Mouse (Mus musculus): Measurements from ENCODE around the gene Pkhd1. TPM values are rescaled to one million over a fixed set of nuclear protein-coding genes. Genes with fewer than 3 reads are reported as not detected.
A peak's percentile ranks its signal among the peaks of the same experiment; 100 is the strongest.

Gene Pkhd1
- polyA plus RNA-seq, 1 experiment from 2014 or later: not detected

GRCm38 (mm10) chr1:20364437-20364836, 253.4 kb downstream of the Pkhd1 start:
- Histone ChIP-seq H3K4me3 (no peak overlapping the region), H3K27me3 (no peaks in the 10 kb centered on the region), H3K4me2 (no peak overlapping the region), H3K27ac (no peak overlapping the region), H3K4me1 (no peaks in the 10 kb centered on the region), H3K9me3 (replicated peaks) (no peaks in the 10 kb centered on the region), H3K9ac (no peak overlapping the region), H3K36me3 (ENCODE audit: poor library complexity, severe bottlenecking) (no peaks in the 10 kb centered on the region)
- ATAC-seq: no peak
- WGBS: 76% methylated on average over 1 of the region's 1 CpGs

GRCm38 (mm10) chr1:20344651-20345050, 273.2 kb downstream of the Pkhd1 start:
- Histone ChIP-seq H3K4me2 (no peak overlapping the region), H3K4me3 (no peak overlapping the region), H3K9me3 (replicated peaks) (no peaks in the 10 kb centered on the region), H3K36me3 (ENCODE audit: poor library complexity, severe bottlenecking) (no peaks in the 10 kb centered on the region), H3K27me3 (no peaks in the 10 kb centered on the region), H3K27ac (no peak overlapping the region), H3K4me1 (no peaks in the 10 kb centered on the region), H3K9ac (no peak overlapping the region)
- ATAC-seq: no peak
- WGBS: 2% methylated on average over 3 of the region's 3 CpGs

- Histone ChIP-seq H3K4me3 (no peak overlapping the region), H3K27me3 (no peaks in the 10 kb centered on the region), H3K9ac (no peak overlapping the region), H3K36me3 (ENCODE audit: poor library complexity, severe bottlenecking) (no peaks in the 10 kb centered on the region), H3K4me1 (no peaks in the 10 kb centered on the region), H3K4me2 (no peak overlapping the region), H3K27ac (no peak overlapping the region), H3K9me3 (replicated peaks) (no peaks in the 10 kb centered on the region)
- 6% methylated on average over 2 of the region's 2 CpGs for WGBS
- ATAC-seq: peak; percentile 86
These were observed 306.4 kb downstream of the Pkhd1 start for GRCm38 (mm10) chr1:20311485-20311884.

- Histone ChIP-seq H3K4me1 (no peaks in the 10 kb centered on the region), H3K36me3 (ENCODE audit: poor library complexity, severe bottlenecking) (no peaks in the 10 kb centered on the region), H3K9ac (no peak overlapping the region), H3K9me3 (replicated peaks) (no peaks in the 10 kb centered on the region), H3K4me2 (no peak overlapping the region), H3K27ac (no peak overlapping the region), H3K4me3 (no peak overlapping the region), H3K27me3 (no peaks in the 10 kb centered on the region)
- WGBS: 66% methylated on average over 6 of the region's 6 CpGs
- ATAC-seq: peak; percentile 50; the same call in 1 of the 2 replicates
These were observed 306.9 kb downstream of the Pkhd1 start for GRCm38 (mm10) chr1:20310925-20311324.

- H3K4me2 ChIP-seq: no peak overlapping the region
- no peak overlapping the region for H3K4me3 ChIP-seq
- WGBS: 54% methylated on average over 3 of the region's 3 CpGs
- peaks cover 21% of the 10 kb centered on the region for H3K4me1 ChIP-seq
- H3K36me3 ChIP-seq (ENCODE audit: poor library complexity, severe bottlenecking): no peaks in the 10 kb centered on the region
- no peak overlapping the region for H3K9ac ChIP-seq
- no peak for ATAC-seq
- no peaks in the 10 kb centered on the region for H3K9me3 ChIP-seq (replicated peaks)
- H3K27ac ChIP-seq: no peak overlapping the region
- no peaks in the 10 kb centered on the region for H3K27me3 ChIP-seq
These were observed 311.7 kb downstream of the Pkhd1 start for GRCm38 (mm10) chr1:20306116-20306515.

GRCm38 (mm10) chr1:20302943-20303578, 314.8 kb downstream of the Pkhd1 start:
- ATAC-seq: peak; percentile 90
- no peak overlapping the region for H3K4me2 ChIP-seq
- H3K36me3 ChIP-seq (ENCODE audit: poor library complexity, severe bottlenecking): no peaks in the 10 kb centered on the region
- peaks cover 21% of the 10 kb centered on the region for H3K4me1 ChIP-seq
- 11% methylated on average over 6 of the region's 6 CpGs for WGBS
- no peaks in the 10 kb centered on the region for H3K9me3 ChIP-seq (replicated peaks)
- no peaks in the 10 kb centered on the region for H3K27me3 ChIP-seq
- H3K9ac ChIP-seq: no peak overlapping the region
- H3K4me3 ChIP-seq: no peak overlapping the region
- peak overlapping the region; percentile 51 for H3K27ac ChIP-seq

GRCm38 (mm10) chr1:20302187-20302942, 315.5 kb downstream of the Pkhd1 start:
- H3K27me3 ChIP-seq: no peaks in the 10 kb centered on the region
- H3K4me1 ChIP-seq: peaks cover 21% of the 10 kb centered on the region
- peak; percentile 79 for ATAC-seq
- H3K4me3 ChIP-seq: no peak overlapping the region
- peak overlapping the region; percentile 51 for H3K27ac ChIP-seq
- H3K36me3 ChIP-seq (ENCODE audit: poor library complexity, severe bottlenecking): no peaks in the 10 kb centered on the region
- H3K9me3 ChIP-seq (replicated peaks): no peaks in the 10 kb centered on the region
- 5% methylated on average over 8 of the region's 8 CpGs for WGBS
- no peak overlapping the region for H3K4me2 ChIP-seq
- no peak overlapping the region for H3K9ac ChIP-seq

- no peak overlapping the region for H3K4me3 ChIP-seq
- H3K27me3 ChIP-seq: no peaks in the 10 kb centered on the region
- no peak overlapping the region for H3K9ac ChIP-seq
- no peaks in the 10 kb centered on the region for H3K36me3 ChIP-seq (ENCODE audit: poor library complexity, severe bottlenecking)
- WGBS: 56% methylated on average over 3 of the region's 3 CpGs
- peaks cover 21% of the 10 kb centered on the region for H3K4me1 ChIP-seq
- no peak overlapping the region for H3K27ac ChIP-seq
- H3K4me2 ChIP-seq: no peak overlapping the region
- H3K9me3 ChIP-seq (replicated peaks): no peaks in the 10 kb centered on the region
- no peak for ATAC-seq
These were observed 316.2 kb downstream of the Pkhd1 start for GRCm38 (mm10) chr1:20301631-20302030.

GRCm38 (mm10) chr1:20288696-20289095, 329.2 kb downstream of the Pkhd1 start:
- H3K4me1 ChIP-seq: no peaks in the 10 kb centered on the region
- no peaks in the 10 kb centered on the region for H3K36me3 ChIP-seq (ENCODE audit: poor library complexity, severe bottlenecking)
- H3K9ac ChIP-seq: no peak overlapping the region
- no peak overlapping the region for H3K27ac ChIP-seq
- no peaks in the 10 kb centered on the region for H3K9me3 ChIP-seq (replicated peaks)
- no peak for ATAC-seq
- no peaks in the 10 kb centered on the region for H3K27me3 ChIP-seq
- H3K4me2 ChIP-seq: no peak overlapping the region
- H3K4me3 ChIP-seq: no peak overlapping the region
- WGBS: 55% methylated on average over 1 of the region's 1 CpGs

GRCm38 (mm10) chr1:20260403-20260802, 357.5 kb downstream of the Pkhd1 start:
- H3K4me1 ChIP-seq: no peaks in the 10 kb centered on the region
- no peak overlapping the region for H3K27ac ChIP-seq
- H3K9me3 ChIP-seq (replicated peaks): no peaks in the 10 kb centered on the region
- H3K9ac ChIP-seq: no peak overlapping the region
- no peaks in the 10 kb centered on the region for H3K27me3 ChIP-seq
- WGBS: 66% methylated on average over 5 of the region's 5 CpGs
- no peak overlapping the region for H3K4me3 ChIP-seq
- no peak overlapping the region for H3K4me2 ChIP-seq
- no peaks in the 10 kb centered on the region for H3K36me3 ChIP-seq (ENCODE audit: poor library complexity, severe bottlenecking)
- ATAC-seq: no peak

GRCm38 (mm10) chr1:20248169-20248568, 369.7 kb downstream of the Pkhd1 start:
- Histone ChIP-seq H3K9ac (no peak overlapping the region), H3K4me3 (no peak overlapping the region), H3K36me3 (ENCODE audit: poor library complexity, severe bottlenecking) (no peaks in the 10 kb centered on the region), H3K27me3 (no peaks in the 10 kb centered on the region), H3K4me1 (no peaks in the 10 kb centered on the region), H3K27ac (no peak overlapping the region), H3K4me2 (no peak overlapping the region), H3K9me3 (replicated peaks) (no peaks in the 10 kb centered on the region)
- ATAC-seq: no peak
- WGBS: 78% methylated on average over 2 of the region's 2 CpGs

GRCm38 (mm10) chr1:20216681-20217080, 401.2 kb downstream of the Pkhd1 start:
- H3K4me2 ChIP-seq: no peak overlapping the region
- no peaks in the 10 kb centered on the region for H3K27me3 ChIP-seq
- H3K9me3 ChIP-seq (replicated peaks): no peaks in the 10 kb centered on the region
- ATAC-seq: no peak
- H3K27ac ChIP-seq: no peak overlapping the region
- no peaks in the 10 kb centered on the region for H3K4me1 ChIP-seq
- H3K36me3 ChIP-seq (ENCODE audit: poor library complexity, severe bottlenecking): no peaks in the 10 kb centered on the region
- 63% methylated on average over 1 of the region's 1 CpGs for WGBS
- H3K9ac ChIP-seq: no peak overlapping the region
- H3K4me3 ChIP-seq: no peak overlapping the region

All from forebrain, embryonic 13.5 days (tissue).